Mouse (Mus musculus) small intestine, adult 2 months (tissue): Measurements from ENCODE around the gene Akr1c13.

ENCODE experiments used
- CTCF ChIP-seq: fragments of 200-500 bp; IDR thresholded peaks from 2 replicates; pipeline ENCODE4 v1.5.1; 2012; ENCODE audit warnings: low read depth, mild to moderate bottlenecking, control low read depth, inconsistent platforms, low read length, moderate library complexity, mixed read lengths; ENCODE audit not compliant: insufficient replicate concordance, insufficient read length; ENCODE audit errors: extremely low read depth
- POLR2A ChIP-seq: fragments of 200-500 bp; IDR thresholded peaks from 2 replicates; pipeline ENCODE4 v1.6.1; 2012; ENCODE audit warnings: low read depth, mild to moderate bottlenecking, control low read depth, inconsistent platforms, low read length, moderate library complexity

DNA sequence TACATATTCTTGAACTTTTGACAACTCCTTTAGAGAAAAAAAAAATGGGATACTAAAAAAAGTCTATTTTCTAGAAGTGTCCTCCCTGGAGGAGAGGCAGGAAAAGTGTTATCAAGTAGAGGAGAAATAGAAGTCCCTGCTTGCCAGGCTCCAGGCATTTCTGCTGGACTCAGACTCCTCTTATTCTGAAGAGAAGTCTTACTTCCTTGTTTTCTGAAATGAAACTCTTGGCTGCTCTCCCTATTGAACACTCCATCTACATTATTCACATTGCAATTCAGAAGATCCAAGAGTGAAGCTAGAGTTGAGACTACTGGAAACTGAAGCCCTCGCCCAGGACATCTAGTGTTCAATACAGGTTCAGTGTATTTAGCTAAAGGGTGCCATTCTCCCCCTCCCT is 37.5 kb downstream of the Akr1c13 start, which contains the start of gene Akr1c19:
- TF ChIP-seq CTCF = no peak
- no peak for TF ChIP-seq POLR2A
